ENCODE assay signal across 20 mouse cellular contexts in genomic region chr2:38072061-38072460, GRCm38 (mm10).
DNase-seq lines count a peak whose midpoint lies in the region; ATAC-seq and TF ChIP-seq lines count a peak whose summit lies in the region.
"Had no signal": no experiment of that assay in that cellular context is flagged by ENCODE, and none has a peak within 500 bp of the region (broad histone marks: within the 10 kb centered on the region; RNA-seq: fewer than 3 reads in every experiment).

No protein-coding gene starts in this region.

- TF ChIP-seq CTCF in MEL (IDR thresholded peaks at IDR 0.05 in 2 of 3, conservative IDR thresholded peaks at IDR 0.05 in 1 of 3; ENCODE audit: control insufficient read depth in 1 of 3, insufficient read depth in 1 of 3, low read depth in 2 of 3, low read length in 3 of 3, poor library complexity in 1 of 3, severe bottlenecking in 1 of 3): no peak
- TF ChIP-seq CTCF in left cerebral cortex, adult 2 months (IDR thresholded peaks at IDR 0.05): no peak

- no peak for TF ChIP-seq EP300 in MEL (IDR thresholded peaks at IDR 0.05; ENCODE audit: low read depth in 1 of 2, low read length in 2 of 2)

- peak; percentile 86 for ATAC-seq in inflammation-experienced regulatory T-cells, adult 6 months
- ATAC-seq in erythroblast, adult 5-6 weeks (replicated peaks; ENCODE audit: low FRiP score, poor library complexity, severe bottlenecking): no peak
- ATAC-seq: midbrain, embryonic 13.5 days had no signal

- TF ChIP-seq RAD21 in MEL (IDR thresholded peaks at IDR 0.05; ENCODE audit: low read depth, low read length): no peak

- no peak for TF ChIP-seq POLR2A in MEL (IDR thresholded peaks at IDR 0.05; ENCODE audit: control insufficient read depth in 1 of 2, insufficient read depth in 1 of 2, low read depth in 1 of 2, low read length in 2 of 2, poor library complexity in 1 of 2)

- no peaks in the 10 kb centered on the region; a peak in 1 of 4 replicates for H3K4me1 ChIP-seq in MEL (ENCODE audit: control insufficient read depth in 1 of 2, insufficient read depth in 2 of 2, low read length in 2 of 2)
- H3K4me1 ChIP-seq: midbrain, embryonic 13.5 days had no signal

- H3K27ac ChIP-seq in MEL (ENCODE audit: control insufficient read depth, low read depth, low read length): no peak overlapping the region
- H3K27ac ChIP-seq in left cerebral cortex, adult 2 months: no peak overlapping the region
- H3K27ac ChIP-seq: forebrain, embryonic 12.5 days; heart, embryonic 10.5 days; hindbrain, embryonic 14.5 days; limb, embryonic 13.5 days; liver, embryonic 15.5 days; midbrain, embryonic 13.5 days had no signal

- peaks cover 0 to 4% of the 10 kb centered on the region in 2 experiments; a peak in 2 of 4 replicates for H3K36me3 ChIP-seq in MEL (ENCODE audit: control insufficient read depth in 1 of 2, insufficient read depth in 2 of 2, low read length in 2 of 2)
- H3K36me3 ChIP-seq: forebrain, embryonic 12.5 days; heart, embryonic 10.5 days; limb, embryonic 13.5 days; liver, embryonic 15.5 days; midbrain, embryonic 13.5 days had no signal

- H3K27me3 ChIP-seq in MEL (ENCODE audit: control insufficient read depth in 1 of 2, insufficient read depth in 2 of 2, low read length in 2 of 2): no peaks in the 10 kb centered on the region
- H3K27me3 ChIP-seq: forebrain, embryonic 12.5 days; limb, embryonic 13.5 days; liver, embryonic 15.5 days; midbrain, embryonic 13.5 days had no signal

- no peak overlapping the region for H3K4me3 ChIP-seq in MEL (ENCODE audit: control insufficient read depth in 1 of 2, insufficient read depth in 1 of 2, low read depth in 2 of 2, low read length in 2 of 2)
- H3K4me3 ChIP-seq in left cerebral cortex, adult 2 months: no peak overlapping the region
- H3K4me3 ChIP-seq: forebrain, embryonic 12.5 days; heart, embryonic 10.5 days; limb, embryonic 13.5 days; liver, embryonic 15.5 days; midbrain, embryonic 13.5 days had no signal

- intact Hi-C loops in left cerebral cortex, adult 2 months (cut with DNase I): no loop called here

- peak; percentile 8 for DNase-seq in thymus, postnatal 14 days
- no peak for DNase-seq in thymus, postnatal 4 days
- DNase-seq in MEL (ENCODE audit: low read depth, low spot score): peak; percentile 24
- no peak for DNase-seq in left cerebral cortex, adult 2 months (ENCODE audit: extremely low spot score in 1 of 2, low spot score in 2 of 2)
- no peak for DNase-seq in frontal cortex, postnatal 10 days (ENCODE audit: low spot score in 2 of 2)
- DNase-seq: cerebellum, postnatal 10 days; embryo, embryonic 11 days; gastrocnemius, postnatal 25 days; heart, postnatal 10 days; kidney, adult 2 months; kidney, postnatal 14 days; lung, postnatal 4 days had no signal

- no peak overlapping the region for H3K9ac ChIP-seq in MEL (ENCODE audit: control insufficient read depth, low read depth, low read length, poor library complexity, severe bottlenecking)
- H3K9ac ChIP-seq: forebrain, embryonic 12.5 days; hindbrain, embryonic 14.5 days; limb, embryonic 13.5 days; liver, embryonic 15.5 days; midbrain, embryonic 13.5 days had no signal

- no peaks in the 10 kb centered on the region for H3K9me3 ChIP-seq in MEL (replicated peaks; ENCODE audit: insufficient read depth, low read length)
- H3K9me3 ChIP-seq: forebrain, embryonic 12.5 days; heart, embryonic 10.5 days; limb, embryonic 13.5 days; liver, embryonic 15.5 days; midbrain, embryonic 13.5 days had no signal

- no peaks in the 10 kb centered on the region for H3K79me2 ChIP-seq in MEL (ENCODE audit: control insufficient read depth, insufficient read depth, low read length, poor library complexity)

TF ChIP-seq in MEL, 35 proteins besides CTCF, POLR2A, EP300 and RAD21:
- no peak for TF ChIP-seq NRF1 (IDR thresholded peaks at IDR 0.05; ENCODE audit: insufficient read depth, low read depth, low read length, poor library complexity, severe bottlenecking)
- TF ChIP-seq RCOR1 (IDR thresholded peaks at IDR 0.05; ENCODE audit: low read depth, low read length): no peak
- no peak for TF ChIP-seq MEF2A (IDR thresholded peaks at IDR 0.05; ENCODE audit: extremely low read depth, insufficient replicate concordance, low read depth, low read length, poor library complexity, severe bottlenecking)
- TF ChIP-seq TBP (IDR thresholded peaks at IDR 0.05; ENCODE audit: low read depth, low read length): no peak
- TF ChIP-seq ETS1 (IDR thresholded peaks at IDR 0.05; ENCODE audit: low read depth, low read length): no peak
- no peak for TF ChIP-seq MYC (IDR thresholded peaks at IDR 0.05; ENCODE audit: low read depth, low read length)

Comparison
In these comparisons a context has a peak if more than half of its experiments do, and no peak if none do; other contexts are left out.
1. DNase-seq: peak in thymus, postnatal 14 days (single experiment) and MEL (single experiment); none in thymus, postnatal 4 days (single experiment), left cerebral cortex, adult 2 months (0 of 2) and frontal cortex, postnatal 10 days (0 of 2).